Mouse (Mus musculus) lung, postnatal 0 days (tissue): ENCODE measurements around the gene Fam172a.

Experiments
- CTCF ChIP-seq: IDR thresholded peaks from 2 replicates; pipeline ENCODE4 v1.5.1; 2016; ENCODE audit warnings: antibody characterized with exemption, mild to moderate bottlenecking
- EP300 ChIP-seq: IDR thresholded peaks from 2 replicates; pipeline ENCODE4 v1.6.1; 2016; ENCODE audit warnings: antibody characterized with exemption, mild to moderate bottlenecking, control low read depth

- TF ChIP-seq CTCF (no peak), EP300 (no peak)
Measured at GRCm38 (mm10) chr13:78215223-78215622, 513.4 kb downstream of the Fam172a start.
